Mouse (Mus musculus): Measurements from ENCODE around the gene Akna. TPM values are rescaled to one million over a fixed set of nuclear protein-coding genes. Genes with fewer than 3 reads are reported as not detected.
A peak's percentile ranks its signal among the peaks of the same experiment; 100 is the strongest.

The Akna gene
- polyA plus RNA-seq, 1 experiment from 2014 or later = 5.2 TPM

GRCm38 (mm10) chr4:63399691-63400270 is 3.4 kb downstream of the Akna start:
- DNase-seq (ENCODE audit: low spot score) = peak; percentile 69
- no peak for ATAC-seq (ENCODE audit: low read depth)
- 50% methylated on average over 8 of the region's 8 CpGs for WGBS
- Histone ChIP-seq H3K9me3 (ENCODE audit: control insufficient read depth, low read length) (no peaks in the 10 kb centered on the region), H3K36me3 (ENCODE audit: control insufficient read depth, insufficient read depth, low read length) (peaks cover 26% of the 10 kb centered on the region), H3K9ac (ENCODE audit: low read depth, low read length) (no peak overlapping the region), H3K4me3 (ENCODE audit: low read depth, low read length) (no peak overlapping the region), H3K4me2 (ENCODE audit: low read depth, low read length) (peak overlapping the region; percentile 8; the same call in 1 of the 2 replicates), H3K27me3 (replicated peaks; ENCODE audit: control insufficient read depth, insufficient read depth, low read length) (no peaks in the 10 kb centered on the region), H3K27ac (replicated peaks; ENCODE audit: low read depth, low read length) (peak overlapping the region; percentile 48), H3K4me1 (ENCODE audit: control insufficient read depth, insufficient read depth, low read length) (peaks cover 44% of the 10 kb centered on the region)

- peaks cover 37% of the 10 kb centered on the region for H3K4me1 ChIP-seq (ENCODE audit: control insufficient read depth, insufficient read depth, low read length)
- H3K27ac ChIP-seq (replicated peaks; ENCODE audit: low read depth, low read length) = peak overlapping the region; percentile 48
- H3K9me3 ChIP-seq (ENCODE audit: control insufficient read depth, low read length) = no peaks in the 10 kb centered on the region
- H3K9ac ChIP-seq (ENCODE audit: low read depth, low read length) = peak overlapping the region; percentile 35; the same call in 1 of the 2 replicates
- peaks cover 33% of the 10 kb centered on the region for H3K36me3 ChIP-seq (ENCODE audit: control insufficient read depth, insufficient read depth, low read length)
- whole genome bisulfite sequencing = 40% methylated on average over 11 of the region's 11 CpGs
- ATAC-seq (ENCODE audit: low read depth) = peak; percentile 26; the same call in 1 of the 2 replicates
- peak; percentile 64 for DNase-seq (ENCODE audit: low spot score)
- no peak overlapping the region for H3K4me3 ChIP-seq (ENCODE audit: low read depth, low read length)
- H3K4me2 ChIP-seq (ENCODE audit: low read depth, low read length) = no peak overlapping the region
- H3K27me3 ChIP-seq (replicated peaks; ENCODE audit: control insufficient read depth, insufficient read depth, low read length) = no peaks in the 10 kb centered on the region
Observed at GRCm38 (mm10) chr4:63398854-63399609, 4.1 kb downstream of the Akna start.

GRCm38 (mm10) chr4:63397981-63398537 is 5.1 kb downstream of the Akna start:
- 88% methylated on average over 10 of the region's 10 CpGs for WGBS
- H3K9me3 ChIP-seq (ENCODE audit: control insufficient read depth, low read length) = no peaks in the 10 kb centered on the region
- 0 out of 2 replicates have a peak overlapping the region, but pooled peaks have one; percentile 19 for H3K9ac ChIP-seq (ENCODE audit: low read depth, low read length)
- H3K36me3 ChIP-seq (ENCODE audit: control insufficient read depth, insufficient read depth, low read length) = peaks cover 40% of the 10 kb centered on the region
- no peak overlapping the region for H3K27ac ChIP-seq (replicated peaks; ENCODE audit: low read depth, low read length)
- H3K4me3 ChIP-seq (ENCODE audit: low read depth, low read length) = no peak overlapping the region
- DNase-seq (ENCODE audit: low spot score) = no peak
- no peak for ATAC-seq (ENCODE audit: low read depth)
- H3K27me3 ChIP-seq (replicated peaks; ENCODE audit: control insufficient read depth, insufficient read depth, low read length) = no peaks in the 10 kb centered on the region
- H3K4me2 ChIP-seq (ENCODE audit: low read depth, low read length) = no peak overlapping the region
- peaks cover 29% of the 10 kb centered on the region for H3K4me1 ChIP-seq (ENCODE audit: control insufficient read depth, insufficient read depth, low read length)

- Histone ChIP-seq H3K4me3 (ENCODE audit: low read depth, low read length) (no peak overlapping the region), H3K9me3 (ENCODE audit: control insufficient read depth, low read length) (no peaks in the 10 kb centered on the region), H3K4me1 (ENCODE audit: control insufficient read depth, insufficient read depth, low read length) (no peaks in the 10 kb centered on the region), H3K36me3 (ENCODE audit: control insufficient read depth, insufficient read depth, low read length) (peaks cover 41% of the 10 kb centered on the region), H3K4me2 (ENCODE audit: low read depth, low read length) (no peak overlapping the region), H3K9ac (ENCODE audit: low read depth, low read length) (no peak overlapping the region), H3K27ac (replicated peaks; ENCODE audit: low read depth, low read length) (no peak overlapping the region), H3K27me3 (replicated peaks; ENCODE audit: control insufficient read depth, insufficient read depth, low read length) (no peaks in the 10 kb centered on the region)
- WGBS = 74% methylated on average over 6 of the region's 6 CpGs
- ATAC-seq (ENCODE audit: low read depth) (no peak), DNase-seq (ENCODE audit: low spot score) (no peak)
Observed at GRCm38 (mm10) chr4:63391322-63391721, 11.8 kb downstream of the Akna start.

- Histone ChIP-seq H3K36me3 (ENCODE audit: control insufficient read depth, insufficient read depth, low read length) (peaks cover 44% of the 10 kb centered on the region), H3K9ac (ENCODE audit: low read depth, low read length) (no peak overlapping the region), H3K4me2 (ENCODE audit: low read depth, low read length) (no peak overlapping the region), H3K4me3 (ENCODE audit: low read depth, low read length) (no peak overlapping the region), H3K4me1 (ENCODE audit: control insufficient read depth, insufficient read depth, low read length) (no peaks in the 10 kb centered on the region), H3K27me3 (replicated peaks; ENCODE audit: control insufficient read depth, insufficient read depth, low read length) (no peaks in the 10 kb centered on the region), H3K27ac (replicated peaks; ENCODE audit: low read depth, low read length) (0 out of 2 replicates have a peak overlapping the region, but pooled peaks have one; percentile 21), H3K9me3 (ENCODE audit: control insufficient read depth, low read length) (no peaks in the 10 kb centered on the region)
- 66% methylated on average over 11 of the region's 11 CpGs for WGBS
- DNase-seq (ENCODE audit: low spot score) (no peak), ATAC-seq (ENCODE audit: low read depth) (no peak)
Observed at GRCm38 (mm10) chr4:63389887-63390528, 13.1 kb downstream of the Akna start.

GRCm38 (mm10) chr4:63389121-63389886 is 13.8 kb downstream of the Akna start:
- Histone ChIP-seq H3K27me3 (replicated peaks; ENCODE audit: control insufficient read depth, insufficient read depth, low read length) (no peaks in the 10 kb centered on the region), H3K4me3 (ENCODE audit: low read depth, low read length) (no peak overlapping the region), H3K4me2 (ENCODE audit: low read depth, low read length) (no peak overlapping the region), H3K36me3 (ENCODE audit: control insufficient read depth, insufficient read depth, low read length) (peaks cover 40% of the 10 kb centered on the region), H3K4me1 (ENCODE audit: control insufficient read depth, insufficient read depth, low read length) (no peaks in the 10 kb centered on the region), H3K9ac (ENCODE audit: low read depth, low read length) (0 out of 2 replicates have a peak overlapping the region, but pooled peaks have one; percentile 19), H3K9me3 (ENCODE audit: control insufficient read depth, low read length) (no peaks in the 10 kb centered on the region), H3K27ac (replicated peaks; ENCODE audit: low read depth, low read length) (no peak overlapping the region)
- WGBS = 38% methylated on average over 8 of the region's 8 CpGs
- peak; percentile 71 for DNase-seq (ENCODE audit: low spot score)
- ATAC-seq (ENCODE audit: low read depth) = peak; percentile 79; the same call in 1 of the 2 replicates

- Histone ChIP-seq H3K4me2 (ENCODE audit: low read depth, low read length) (no peak overlapping the region), H3K4me1 (ENCODE audit: control insufficient read depth, insufficient read depth, low read length) (no peaks in the 10 kb centered on the region), H3K9ac (ENCODE audit: low read depth, low read length) (no peak overlapping the region), H3K4me3 (ENCODE audit: low read depth, low read length) (no peak overlapping the region), H3K36me3 (ENCODE audit: control insufficient read depth, insufficient read depth, low read length) (peaks cover 42% of the 10 kb centered on the region), H3K27ac (replicated peaks; ENCODE audit: low read depth, low read length) (no peak overlapping the region), H3K9me3 (ENCODE audit: control insufficient read depth, low read length) (no peaks in the 10 kb centered on the region), H3K27me3 (replicated peaks; ENCODE audit: control insufficient read depth, insufficient read depth, low read length) (no peaks in the 10 kb centered on the region)
- DNase-seq (ENCODE audit: low spot score) = no peak
- ATAC-seq (ENCODE audit: low read depth) = no peak
- 85% methylated on average over 6 of the region's 6 CpGs for WGBS
Observed at GRCm38 (mm10) chr4:63388029-63388428, 15.1 kb downstream of the Akna start.

- H3K4me2 ChIP-seq (ENCODE audit: low read depth, low read length) = no peak overlapping the region
- peaks cover 59% of the 10 kb centered on the region for H3K36me3 ChIP-seq (ENCODE audit: control insufficient read depth, insufficient read depth, low read length)
- H3K9ac ChIP-seq (ENCODE audit: low read depth, low read length) = no peak overlapping the region
- H3K9me3 ChIP-seq (ENCODE audit: control insufficient read depth, low read length) = no peaks in the 10 kb centered on the region
- H3K27me3 ChIP-seq (replicated peaks; ENCODE audit: control insufficient read depth, insufficient read depth, low read length) = no peaks in the 10 kb centered on the region
- DNase-seq (ENCODE audit: low spot score) = peak; percentile 44
- ATAC-seq (ENCODE audit: low read depth) = no peak
- H3K4me3 ChIP-seq (ENCODE audit: low read depth, low read length) = no peak overlapping the region
- no peaks in the 10 kb centered on the region for H3K4me1 ChIP-seq (ENCODE audit: control insufficient read depth, insufficient read depth, low read length)
- no peak overlapping the region for H3K27ac ChIP-seq (replicated peaks; ENCODE audit: low read depth, low read length)
- 74% methylated on average over 11 of the region's 11 CpGs for WGBS
Observed at GRCm38 (mm10) chr4:63385784-63386183, 17.4 kb downstream of the Akna start.

Measured in embryonic facial prominence, embryonic 14.5 days (tissue).